Mouse (Mus musculus) common myeloid progenitor, adult 5-6 weeks (primary cell): ENCODE data around the gene Aph1b. TPM values are rescaled to one million over a fixed set of nuclear protein-coding genes. Genes with fewer than 3 reads are reported as not detected.

Experiments
- ATAC-seq: replicated peaks from 2 replicates; pipeline ENCODE4 v1.8.0; 2016; ENCODE audit warnings: low read depth, mild to moderate bottlenecking, moderate TSS enrichment, inconsistent platforms; ENCODE audit not compliant: poor library complexity, severe bottlenecking
- total RNA-seq: library from RNA; stranded (forward); fragments of 200-1000, 187-1606 nt; gene quantifications from 2 replicates; pipeline ENCODE4 v1.2.3, GENCODE M21; 2017

Aph1b gene
- total RNA-seq, 1 experiment from 2014 or later = 0.78 TPM

DNA sequence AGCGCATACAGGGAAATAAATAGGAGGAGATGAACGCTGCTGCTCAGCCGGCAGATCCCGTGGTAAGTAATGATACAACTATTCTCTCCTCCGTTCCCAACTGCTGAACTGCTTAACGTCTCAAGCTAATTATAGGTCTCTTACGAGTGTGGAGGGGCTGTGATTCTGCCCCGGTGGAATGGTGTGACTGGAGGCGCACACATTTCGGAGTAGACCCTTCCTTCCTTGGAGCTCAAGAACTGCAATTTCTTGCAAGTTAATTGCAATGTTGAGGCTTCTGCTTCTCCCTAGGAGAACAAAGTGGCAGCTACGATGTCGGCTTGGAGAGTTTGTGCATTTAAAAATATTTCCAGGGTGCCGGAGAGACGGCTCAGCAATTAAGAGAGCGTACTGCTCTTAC is 46.9 kb downstream of the Aph1b start:
- ATAC-seq = no peak

GRCm38 (mm10) chr9:66744531-66744930 is 50.8 kb downstream of the Aph1b start:
- no peak for ATAC-seq

- no peak for ATAC-seq
These were observed 55.8 kb downstream of the Aph1b start for GRCm38 (mm10) chr9:66739516-66739915.

- no peak for ATAC-seq
These were observed 58.7 kb downstream of the Aph1b start for GRCm38 (mm10) chr9:66736551-66736950.

DNA sequence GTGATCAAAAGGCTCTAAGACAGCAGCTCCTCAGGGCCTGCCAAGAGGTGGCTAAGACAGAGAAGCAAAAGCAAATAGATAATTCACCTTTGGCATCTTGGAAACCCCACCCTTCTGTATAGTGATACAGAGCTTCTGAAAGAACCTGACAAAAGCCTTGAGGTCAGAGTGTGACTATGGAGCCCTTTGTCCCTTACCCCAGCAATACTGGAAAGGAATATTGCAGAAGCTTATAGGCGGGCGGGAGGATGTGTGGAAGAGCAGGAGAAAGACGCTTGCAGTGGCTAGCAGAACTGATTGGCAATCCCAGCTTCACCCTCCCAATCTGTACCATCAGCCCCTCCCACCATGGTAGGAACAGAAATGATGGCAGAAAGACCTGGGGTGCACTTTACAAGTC is 59.3 kb downstream of the Aph1b start:
- ATAC-seq = no peak

GRCm38 (mm10) chr9:66735122-66735521 is 60.2 kb downstream of the Aph1b start:
- ATAC-seq = no peak

- ATAC-seq = no peak
These were observed 60.7 kb downstream of the Aph1b start for GRCm38 (mm10) chr9:66734568-66734967.

- no peak for ATAC-seq
These were observed 62.2 kb downstream of the Aph1b start for GRCm38 (mm10) chr9:66732791-66733691.

GRCm38 (mm10) chr9:66731284-66731683 is 64.0 kb downstream of the Aph1b start:
- ATAC-seq = no peak

DNA sequence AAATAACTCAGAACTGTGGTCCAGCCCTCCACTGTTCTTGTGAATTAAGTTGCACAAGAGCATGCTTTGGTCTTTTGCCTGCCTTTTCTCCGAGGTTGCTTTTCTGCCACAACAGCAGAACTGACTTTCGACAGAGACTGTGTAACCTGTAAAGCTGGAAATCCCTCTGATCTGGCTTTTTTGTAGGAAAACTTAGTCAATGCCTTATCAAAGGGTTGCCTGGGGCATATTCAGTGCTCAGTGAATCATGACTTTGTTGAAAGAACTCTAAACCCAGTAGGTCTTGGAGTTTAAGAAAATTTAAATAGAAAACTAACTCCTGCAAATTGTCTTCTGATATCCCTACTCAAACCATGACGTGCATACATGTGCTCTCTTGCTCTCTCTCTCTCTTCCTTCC is 64.7 kb downstream of the Aph1b start:
- no peak for ATAC-seq

- ATAC-seq = no peak
These were observed 68.0 kb downstream of the Aph1b start for GRCm38 (mm10) chr9:66727333-66727732.

- no peak for ATAC-seq
These were observed 69.7 kb downstream of the Aph1b start for GRCm38 (mm10) chr9:66725591-66725990.

Other genes with a start within 250 kb of the Aph1b start
- gene Usp3, start 202.3 kb downstream of the Aph1b start, total RNA-seq = 54.7 and 81.8 TPM in 2 replicates
- gene Car12, start 81.8 kb downstream of the Aph1b start, total RNA-seq = 3.4 and 3.7 TPM in 2 replicates
- 0.14 TPM in 1 of 2 replicates, not detected in the other for gene Gm10647, start 1.5 kb upstream of the Aph1b start, total RNA-seq
- gene Aph1c, start 39.2 kb upstream of the Aph1b start, total RNA-seq = 0.87 and 1.3 TPM in 2 replicates
- 82.9 and 87.3 TPM in 2 replicates for gene Rab8b, start 124.2 kb upstream of the Aph1b start, total RNA-seq
- 162 and 229 TPM in 2 replicates for gene Rps27l, start 150.6 kb upstream of the Aph1b start, total RNA-seq
- gene Lactb, start 180.0 kb upstream of the Aph1b start, total RNA-seq = 21.4 and 30.6 TPM in 2 replicates